Mouse (Mus musculus) C2C12 (cell line): ENCODE measurements around the gene Fto.

ENCODE experiments used
- CTCF ChIP-seq: IDR thresholded peaks from one replicate; pipeline ENCODE4 v1.5.1; 2011; ENCODE audit not compliant: control insufficient read depth, insufficient read depth, insufficient read length
- USF1 ChIP-seq: IDR thresholded peaks from one replicate; pipeline ENCODE4 v1.6.1; 2011; ENCODE audit warnings: low read depth, mild to moderate bottlenecking, control low read depth, moderate library complexity

- TF ChIP-seq USF1 (no peak), CTCF (no peak)
These were observed 132.2 kb downstream of the Fto start for GRCm38 (mm10) chr8:91445516-91445915.
